ENCODE assay signal across 22 mouse cellular contexts in the genomic region with DNA sequence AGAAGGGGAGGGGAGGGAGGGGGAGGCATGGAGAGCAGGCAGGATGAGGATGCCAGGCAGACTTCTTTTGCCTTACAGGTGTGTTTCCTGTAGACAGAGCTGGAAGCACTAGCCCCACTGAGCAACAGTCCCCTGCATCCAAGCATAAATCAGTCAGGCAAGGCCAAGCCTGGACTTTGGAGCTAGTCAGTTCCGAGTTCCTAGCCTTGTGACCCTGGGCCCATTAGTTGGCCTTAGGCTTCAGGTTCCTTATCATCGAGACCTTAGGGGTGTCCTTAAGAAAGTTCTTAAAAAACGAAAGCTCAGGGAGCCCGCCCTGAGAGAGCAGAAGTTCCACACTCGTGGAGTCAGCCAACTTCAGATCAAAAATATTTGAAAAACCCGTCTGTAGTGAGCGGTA. TPM values are rescaled to one million over a fixed set of nuclear protein-coding genes. Genes with fewer than 3 reads are reported as not detected.
"Had no signal": no experiment of that assay in that cellular context is flagged by ENCODE, and none has a peak within 500 bp of the region (broad histone marks: within the 10 kb centered on the region; RNA-seq: fewer than 3 reads in every experiment).

No protein-coding gene starts in this region.

- H3K9me3 ChIP-seq: intestine, embryonic 15.5 days; kidney, embryonic 15.5 days; limb, embryonic 12.5 days; limb, embryonic 15.5 days; liver, embryonic 15.5 days; lung, embryonic 15.5 days; megakaryocyte, embryonic 14.5 days; midbrain, embryonic 10.5 days; midbrain, embryonic 13.5 days had no signal

- ATAC-seq: intestine, embryonic 15.5 days; midbrain, embryonic 13.5 days; midbrain, embryonic 16.5 days had no signal

- H3K4me2 ChIP-seq: intestine, embryonic 15.5 days; kidney, embryonic 15.5 days; limb, embryonic 12.5 days; limb, embryonic 15.5 days; liver, embryonic 11.5 days; liver, embryonic 15.5 days; lung, embryonic 15.5 days; midbrain, embryonic 13.5 days had no signal

- H3K27ac ChIP-seq: intestine, embryonic 15.5 days; kidney, embryonic 15.5 days; limb, embryonic 12.5 days; limb, embryonic 15.5 days; lung, embryonic 15.5 days; midbrain, embryonic 10.5 days; midbrain, embryonic 13.5 days; stomach, postnatal 0 days had no signal

- H3K4me1 ChIP-seq: intestine, embryonic 15.5 days; limb, embryonic 15.5 days had no signal

- H3K27me3 ChIP-seq: intestine, embryonic 15.5 days; kidney, embryonic 15.5 days; limb, embryonic 15.5 days; liver, embryonic 15.5 days; lung, embryonic 15.5 days; midbrain, embryonic 13.5 days had no signal

- H3K4me3 ChIP-seq: intestine, embryonic 15.5 days; kidney, embryonic 15.5 days; limb, embryonic 12.5 days; limb, embryonic 15.5 days; liver, embryonic 15.5 days; lung, embryonic 15.5 days; megakaryocyte, embryonic 14.5 days; midbrain, embryonic 10.5 days; midbrain, embryonic 13.5 days; myocyte had no signal

- DNase-seq: left cerebral cortex, postnatal 4 days; lung, adult 18-20 months; lung, postnatal 10 days; lung, postnatal 36 days; thymus, adult 2 months; thymus, postnatal 14 days; thymus, postnatal 4 days had no signal

- H3K9ac ChIP-seq: intestine, embryonic 15.5 days; kidney, embryonic 15.5 days; limb, embryonic 12.5 days; limb, embryonic 15.5 days; liver, embryonic 15.5 days; lung, embryonic 15.5 days; midbrain, embryonic 13.5 days had no signal

- H3K36me3 ChIP-seq: intestine, embryonic 15.5 days; kidney, embryonic 15.5 days; limb, embryonic 12.5 days; limb, embryonic 15.5 days; liver, embryonic 15.5 days; lung, embryonic 15.5 days; midbrain, embryonic 10.5 days; midbrain, embryonic 13.5 days had no signal

RNA-seq across cellular contexts. Expression of gene Fam181a, which starts 34.2 kb away (rescaled TPM):
- total RNA-seq: monocyte, adult 5-6 weeks had no signal
- polyA plus RNA-seq: kidney, embryonic 15.5 days; limb, embryonic 15.5 days; liver, embryonic 11.5 days; liver, embryonic 15.5 days; lung, embryonic 15.5 days; myocyte; stomach, embryonic 14.5 days; stomach, postnatal 0 days; thymus, adult 2 months had no signal
